Mouse (Mus musculus) lung, embryonic 16.5 days (tissue): ENCODE results near the gene Atp1b1. TPM values are rescaled to one million over a fixed set of nuclear protein-coding genes. Genes with fewer than 3 reads are reported as not detected.

Source experiments
- ATAC-seq: fragments of 200-750 bp; cut with Nextera tagmentation; 2 replicates; pipeline ENCODE4 v1.8.0; 2017; ENCODE audit warnings: low read depth, mild to moderate bottlenecking, moderate library complexity
- H3K27ac ChIP-seq: fragments of 300-500 bp; sonication (generic); 2 replicates; pipeline ENCODE4 v1.5.1; 2014; ENCODE audit warnings: mild to moderate bottlenecking, control low read depth, low read length
- H3K27me3 ChIP-seq: fragments of 300-500 bp; sonication (generic); 2 replicates; pipeline ENCODE4 v1.6.1; 2014; ENCODE audit warnings: low read depth, low read length, mixed read lengths; ENCODE audit not compliant: control insufficient read depth, insufficient read depth
- H3K36me3 ChIP-seq: fragments of 300-500 bp; sonication (generic); 2 replicates; pipeline ENCODE4 v1.6.1; 2014; ENCODE audit warnings: low read length; ENCODE audit not compliant: control insufficient read depth, insufficient read depth
- H3K4me1 ChIP-seq: fragments of 300-500 bp; sonication (generic); replicated peaks from 2 replicates; pipeline ENCODE4 v1.6.1; 2014; ENCODE audit warnings: low read length, mixed read lengths; ENCODE audit not compliant: control insufficient read depth, insufficient read depth
- H3K4me2 ChIP-seq: fragments of 300-500 bp; sonication (generic); 2 replicates; pipeline ENCODE4 v1.6.1; 2014; ENCODE audit warnings: low read depth, low read length, control low read depth
- H3K4me3 ChIP-seq: fragments of 300-500 bp; sonication (generic); 2 replicates; pipeline ENCODE4 v1.5.1; 2014; ENCODE audit warnings: mild to moderate bottlenecking, low read length, control low read depth
- H3K9ac ChIP-seq: fragments of 300-500 bp; sonication (generic); 2 replicates; pipeline ENCODE4 v1.6.1; 2014; ENCODE audit warnings: low read length, control low read depth
- H3K9me3 ChIP-seq: fragments of 300-500 bp; sonication (generic); 2 replicates; pipeline ENCODE4 v1.6.1; 2016; ENCODE audit warnings: low read length; ENCODE audit not compliant: control insufficient read depth
- WGBS: fragments of 180-500 bp; shearing (Covaris S2); extraction: QIAGEN DNeasy Blood & Tissue Kit; methylation state at CpG from one replicate; pipeline ENCODE4 v1.1.7; 2014; 5-methylcytosine and 5-hydroxymethylcytosine counted together
- polyA plus RNA-seq: library from polyadenylated mRNA; unstranded; fragments of >200 nt; fragmentation: Nextera tagmentation; extraction: Ambion mirVana; gene quantifications from 2 replicates; pipeline ENCODE4 v1.2.1, GENCODE M21; 2015

Atp1b1 gene
- polyA plus RNA-seq, 1 experiment from 2014 or later = 135 TPM

DNA sequence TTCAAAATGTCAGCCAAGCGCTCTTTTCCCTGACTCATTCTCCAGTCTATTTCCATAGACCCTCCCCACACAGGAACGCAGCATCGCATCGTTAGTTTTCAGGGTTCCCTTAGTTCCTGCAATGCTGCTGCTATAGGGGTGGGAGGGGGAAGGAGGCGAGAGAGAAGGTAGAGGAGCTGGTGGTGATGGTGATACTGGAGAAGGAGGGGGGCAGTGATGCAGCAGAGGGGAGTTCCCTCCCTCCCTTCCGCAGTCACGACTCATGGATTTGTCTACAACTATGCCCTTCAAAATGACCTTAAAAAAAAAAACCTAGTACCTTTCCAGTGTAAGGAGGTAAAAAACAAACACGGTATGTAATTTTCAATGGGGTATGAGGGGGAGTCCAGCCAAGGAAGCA is 1.4 kb downstream of the Atp1b1 start:
- Histone ChIP-seq H3K27ac (peak overlapping the region; percentile 95), H3K4me2 (peak overlapping the region; percentile 86), H3K4me1 (peaks cover 11% of the 10 kb centered on the region; the same call in 1 of the 2 replicates), H3K9me3 (no peaks in the 10 kb centered on the region), H3K4me3 (peak overlapping the region; percentile 74), H3K9ac (peak overlapping the region; percentile 80), H3K36me3 (peaks cover 2% of the 10 kb centered on the region; the same call in 1 of the 2 replicates), H3K27me3 (peaks cover 35% of the 10 kb centered on the region)
- 5% methylated on average over 8 of the region's 8 CpGs for WGBS
- ATAC-seq = no peak

DNA sequence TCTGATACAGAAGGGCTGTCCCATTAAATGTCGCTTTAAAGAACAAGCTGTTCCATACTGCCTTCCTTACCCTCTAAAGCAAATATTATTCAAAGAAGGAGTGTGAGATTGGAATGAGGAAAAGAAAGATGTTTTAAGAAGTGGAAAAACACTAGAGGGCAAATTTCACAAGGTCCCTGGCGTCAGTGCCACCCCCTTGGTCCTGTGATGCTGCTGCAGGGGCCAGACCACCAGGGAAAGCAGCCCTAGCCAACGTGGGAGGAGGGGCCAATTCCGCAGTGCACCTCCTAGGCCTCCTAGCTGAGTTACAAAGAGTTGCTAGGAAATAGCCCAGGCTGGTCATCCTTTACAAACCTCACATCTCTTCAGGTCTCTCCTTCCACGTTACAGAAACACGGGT is 2.1 kb downstream of the Atp1b1 start:
- Histone ChIP-seq H3K4me1 (peaks cover 10% of the 10 kb centered on the region; the same call in 1 of the 2 replicates), H3K4me3 (peak overlapping the region; percentile 74), H3K36me3 (peaks cover 4% of the 10 kb centered on the region; the same call in 1 of the 2 replicates), H3K9ac (peak overlapping the region; percentile 80), H3K9me3 (no peaks in the 10 kb centered on the region), H3K27me3 (peaks cover 35% of the 10 kb centered on the region), H3K27ac (peak overlapping the region; percentile 81), H3K4me2 (peak overlapping the region; percentile 86)
- peak; percentile 41 for ATAC-seq
- WGBS = 14% methylated on average over 6 of the region's 6 CpGs

DNA sequence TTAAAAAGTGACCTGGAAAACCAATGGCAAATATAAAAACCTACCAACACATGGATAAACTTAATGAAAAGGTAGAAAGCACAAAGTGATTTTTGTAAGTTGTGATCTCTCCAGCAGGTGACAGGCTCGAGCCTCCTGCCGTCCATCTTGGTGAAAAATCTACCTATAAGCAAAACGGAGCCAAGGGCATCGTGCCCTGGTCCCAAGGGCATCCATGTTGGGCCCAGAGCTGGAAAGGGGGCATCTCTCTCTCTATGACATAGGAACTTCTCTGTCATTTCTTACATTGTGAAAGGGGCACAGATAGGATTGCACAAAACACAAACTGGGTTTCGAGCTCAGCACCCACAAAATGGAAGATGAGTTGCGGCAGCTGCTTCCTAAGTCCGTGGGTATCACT is 2.5 kb downstream of the Atp1b1 start:
- WGBS = 40% methylated on average over 7 of the region's 7 CpGs
- peak overlapping the region; percentile 81 for H3K27ac ChIP-seq

DNA sequence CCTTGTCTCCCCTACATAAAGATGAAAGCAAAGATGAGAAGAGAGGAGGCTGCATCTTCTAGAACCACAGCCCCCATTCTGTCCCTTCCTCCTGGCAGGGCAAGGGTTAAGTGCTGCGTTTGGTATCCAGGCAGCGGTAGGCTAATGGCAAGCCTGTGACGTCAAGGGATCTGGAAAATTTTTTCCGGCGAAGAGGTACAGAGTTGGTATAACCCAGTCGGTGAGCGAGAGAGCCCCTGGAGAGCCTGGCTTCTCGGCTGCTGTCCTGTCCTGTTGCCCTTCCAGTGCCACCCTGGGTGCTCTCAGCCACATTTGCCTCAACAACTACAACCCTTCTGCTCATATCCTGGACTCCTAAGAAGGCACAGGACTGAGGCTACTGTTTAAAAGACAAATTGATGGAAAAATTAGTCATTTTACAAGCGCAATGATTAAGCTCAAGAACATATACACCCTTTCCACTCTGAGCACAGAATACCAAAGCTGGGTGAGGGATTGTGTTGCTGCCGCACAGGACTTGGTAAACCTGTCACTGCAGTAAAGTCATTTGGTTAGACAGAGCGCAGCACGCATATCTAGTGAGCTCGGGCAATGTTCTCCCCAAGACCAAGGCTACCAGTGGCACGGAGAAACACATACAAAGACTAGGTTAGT is 3.3 kb downstream of the Atp1b1 start:
- H3K27me3 ChIP-seq = peaks cover 35% of the 10 kb centered on the region
- H3K4me2 ChIP-seq = peak overlapping the region; percentile 56
- H3K9ac ChIP-seq = peak overlapping the region; percentile 40
- H3K4me1 ChIP-seq = peaks cover 10% of the 10 kb centered on the region; the same call in 1 of the 2 replicates
- ATAC-seq = no peak
- no peaks in the 10 kb centered on the region for H3K9me3 ChIP-seq
- 28% methylated on average over 14 of the region's 14 CpGs for WGBS
- H3K36me3 ChIP-seq = peaks cover 4% of the 10 kb centered on the region; the same call in 1 of the 2 replicates
- H3K4me3 ChIP-seq = peak overlapping the region; percentile 34
- H3K27ac ChIP-seq = no peak overlapping the region

More for the DNA sequence above, 2.5 kb downstream of the Atp1b1 start:
- H3K9me3 ChIP-seq = no peaks in the 10 kb centered on the region
- peak overlapping the region; percentile 86 for H3K4me2 ChIP-seq
- peaks cover 10% of the 10 kb centered on the region; the same call in 1 of the 2 replicates for H3K4me1 ChIP-seq
- ATAC-seq = no peak
- peaks cover 35% of the 10 kb centered on the region for H3K27me3 ChIP-seq
- peak overlapping the region; percentile 74 for H3K4me3 ChIP-seq
- H3K9ac ChIP-seq = peak overlapping the region; percentile 80; the same call in 1 of the 2 replicates
- H3K36me3 ChIP-seq = peaks cover 4% of the 10 kb centered on the region; the same call in 1 of the 2 replicates

DNA sequence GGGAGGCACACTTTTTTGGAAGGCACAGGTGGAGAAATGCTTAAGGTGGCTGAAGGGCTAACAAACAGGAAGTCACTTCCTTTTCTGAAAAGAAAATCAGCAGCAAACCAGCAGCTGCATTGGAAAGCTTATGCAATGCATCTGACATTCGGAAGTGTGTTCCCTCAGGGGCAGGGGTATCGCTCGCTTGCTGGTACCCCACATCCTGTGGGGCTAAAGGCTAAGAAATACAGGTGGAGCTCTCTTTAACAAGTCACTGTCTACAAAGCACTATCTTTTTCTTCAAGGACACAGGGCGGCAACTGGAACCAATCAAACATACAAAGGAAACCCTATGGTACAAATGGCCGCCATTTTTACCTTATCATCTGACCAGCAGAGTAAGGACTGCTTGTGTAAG is 4.4 kb downstream of the Atp1b1 start:
- ATAC-seq = no peak
- Histone ChIP-seq H3K4me2 (peak overlapping the region; percentile 5; the same call in 1 of the 2 replicates), H3K4me3 (no peak overlapping the region), H3K27ac (no peak overlapping the region), H3K36me3 (peaks cover 4% of the 10 kb centered on the region; the same call in 1 of the 2 replicates), H3K9ac (no peak overlapping the region), H3K27me3 (peaks cover 27% of the 10 kb centered on the region), H3K4me1 (peaks cover 5% of the 10 kb centered on the region; the same call in 1 of the 2 replicates), H3K9me3 (no peaks in the 10 kb centered on the region)
- 75% methylated on average over 5 of the region's 5 CpGs for WGBS

DNA sequence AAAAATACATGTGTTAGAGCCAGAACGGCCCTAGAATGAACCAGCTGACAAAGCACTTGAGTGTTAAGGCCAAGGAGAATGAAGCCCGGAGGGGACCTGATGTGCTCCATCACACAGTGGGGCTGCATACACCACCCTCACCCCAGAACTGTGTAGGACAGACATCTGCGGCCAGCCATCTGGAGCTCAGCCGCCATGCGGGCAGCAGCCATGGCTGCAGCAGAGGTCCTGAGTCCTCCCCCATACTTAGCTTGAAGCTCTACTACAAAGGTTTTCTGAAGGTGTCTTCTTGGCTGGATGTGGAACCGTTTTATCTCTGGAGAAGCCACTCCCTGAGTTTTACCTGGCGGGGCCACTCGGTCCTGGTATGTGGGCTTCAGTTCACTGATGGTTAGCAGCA is 5.0 kb downstream of the Atp1b1 start:
- H3K36me3 ChIP-seq = peaks cover 4% of the 10 kb centered on the region; the same call in 1 of the 2 replicates
- no peak for ATAC-seq
- H3K4me3 ChIP-seq = no peak overlapping the region
- no peak overlapping the region for H3K9ac ChIP-seq
- H3K27ac ChIP-seq = no peak overlapping the region
- WGBS = 90% methylated on average over 8 of the region's 8 CpGs
- H3K9me3 ChIP-seq = no peaks in the 10 kb centered on the region
- no peak overlapping the region for H3K4me2 ChIP-seq
- peaks cover 5% of the 10 kb centered on the region; the same call in 1 of the 2 replicates for H3K4me1 ChIP-seq
- peaks cover 21% of the 10 kb centered on the region for H3K27me3 ChIP-seq

DNA sequence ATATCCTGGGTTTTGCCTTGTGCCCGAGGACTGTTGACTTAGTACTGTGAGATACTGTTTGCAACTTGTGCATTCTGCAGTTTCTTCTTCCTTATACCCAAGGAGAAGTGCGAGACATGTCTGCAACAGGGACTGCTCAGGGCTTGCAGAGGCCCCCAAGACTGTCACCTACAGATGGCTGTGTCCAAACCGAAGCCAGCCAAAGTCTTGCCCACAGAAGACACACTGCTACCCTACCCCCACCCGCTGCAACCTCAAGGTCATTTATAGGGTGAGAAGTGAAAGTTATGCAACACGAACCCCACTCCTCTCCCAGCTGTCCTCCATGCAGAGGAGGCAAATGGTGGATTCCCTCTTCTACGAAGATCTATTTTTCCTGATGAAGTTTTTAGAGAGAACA is 5.6 kb downstream of the Atp1b1 start:
- Histone ChIP-seq H3K27ac (no peak overlapping the region), H3K9me3 (no peaks in the 10 kb centered on the region), H3K27me3 (peaks cover 17% of the 10 kb centered on the region), H3K4me2 (no peak overlapping the region), H3K36me3 (peaks cover 4% of the 10 kb centered on the region; the same call in 1 of the 2 replicates), H3K9ac (no peak overlapping the region), H3K4me3 (no peak overlapping the region), H3K4me1 (peaks cover 5% of the 10 kb centered on the region; the same call in 1 of the 2 replicates)
- no peak for ATAC-seq
- 80% methylated on average over 6 of the region's 6 CpGs for WGBS

DNA sequence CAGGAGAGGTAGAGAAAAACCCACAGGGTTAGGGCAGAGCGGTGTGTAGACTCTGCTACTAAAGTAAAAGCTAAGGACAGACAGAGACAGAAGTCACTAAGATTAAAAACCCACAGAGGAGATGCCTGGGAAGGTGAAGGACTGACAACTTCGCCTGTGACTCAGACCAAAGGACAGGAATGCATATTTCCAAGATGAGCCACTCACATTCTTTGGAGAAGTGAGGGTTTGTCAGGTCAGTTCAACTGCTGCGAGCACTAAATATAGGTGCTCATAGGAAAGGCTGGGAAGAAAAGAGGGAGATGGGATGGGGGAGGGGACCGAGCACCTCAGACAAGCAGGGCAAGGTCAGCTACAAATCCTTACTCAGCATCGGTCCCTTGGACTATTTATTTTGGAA is 6.8 kb downstream of the Atp1b1 start:
- 73% methylated on average over 5 of the region's 5 CpGs for WGBS
- peaks cover 7% of the 10 kb centered on the region; the same call in 1 of the 2 replicates for H3K27me3 ChIP-seq
- no peak overlapping the region for H3K9ac ChIP-seq
- no peak overlapping the region for H3K4me3 ChIP-seq
- H3K9me3 ChIP-seq = no peaks in the 10 kb centered on the region
- peaks cover 4% of the 10 kb centered on the region; the same call in 1 of the 2 replicates for H3K36me3 ChIP-seq
- no peak overlapping the region for H3K27ac ChIP-seq
- no peaks in the 10 kb centered on the region; the same call in 1 of the 2 replicates for H3K4me1 ChIP-seq
- no peak for ATAC-seq
- no peak overlapping the region for H3K4me2 ChIP-seq

DNA sequence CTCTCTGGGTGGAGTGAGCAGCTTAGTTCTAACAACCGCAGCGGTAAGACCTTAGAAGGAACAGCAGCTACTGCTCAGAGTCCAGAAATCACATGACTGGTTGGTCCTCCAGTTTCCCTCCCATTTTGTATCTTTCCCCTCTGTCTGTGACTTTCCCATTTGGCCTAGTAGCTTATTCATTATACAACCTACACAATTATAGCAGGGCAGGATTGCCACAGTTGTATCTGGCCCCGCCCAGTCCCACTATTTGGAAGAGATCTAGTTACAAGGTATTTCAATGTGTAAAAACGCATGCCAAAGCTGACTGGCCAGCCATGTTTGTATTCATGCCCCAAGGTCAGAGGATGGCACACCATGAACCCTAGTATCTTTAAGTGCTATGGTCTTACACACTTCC is 7.5 kb downstream of the Atp1b1 start:
- Histone ChIP-seq H3K36me3 (peaks cover 4% of the 10 kb centered on the region; the same call in 1 of the 2 replicates), H3K4me1 (no peaks in the 10 kb centered on the region; the same call in 1 of the 2 replicates), H3K4me3 (no peak overlapping the region), H3K27me3 (peaks cover 2% of the 10 kb centered on the region; the same call in 1 of the 2 replicates), H3K4me2 (no peak overlapping the region), H3K9me3 (no peaks in the 10 kb centered on the region), H3K9ac (no peak overlapping the region), H3K27ac (no peak overlapping the region)
- ATAC-seq = no peak
- 83% methylated on average over 4 of the region's 4 CpGs for WGBS
